8 mouse cellular contexts compared by ENCODE assay signal in genomic region chr10:69351842-69352211, GRCm38 (mm10). TPM values are rescaled to one million over a fixed set of nuclear protein-coding genes. Genes with fewer than 3 reads are reported as not detected.
A peak's percentile ranks its signal among the peaks of the same experiment; 100 is the strongest.
DNase-seq lines count a peak whose midpoint lies in the region; ATAC-seq and TF ChIP-seq lines count a peak whose summit lies in the region.

No protein-coding gene starts in this region.

- 0% methylated on average over 11 of the region's 11 CpGs for WGBS in heart, embryonic 14.5 days
- WGBS in forebrain, embryonic 14.5 days, result under 1% methylated on average over 11 of the region's 11 CpGs
- WGBS in liver, embryonic 16.5 days (ENCODE audit: insufficient replicate concordance), result 0% methylated on average over 11 of the region's 11 CpGs

- in situ Hi-C loops in ES-E14 (cut with MboI; ENCODE audit: low sequenced_read_pairs in 2 of 2, unreplicated experiment in 2 of 2), result no loop called here

- no peaks in the 10 kb centered on the region for H3K27me3 ChIP-seq in heart, embryonic 14.5 days (ENCODE audit: control insufficient read depth, insufficient read depth, low read length)
- no peaks in the 10 kb centered on the region for H3K27me3 ChIP-seq in forebrain, embryonic 14.5 days (replicated peaks; ENCODE audit: control insufficient read depth, insufficient read depth, low read length)
- no peaks in the 10 kb centered on the region for H3K27me3 ChIP-seq in liver, embryonic 16.5 days (ENCODE audit: control insufficient read depth, insufficient read depth, low read depth, low read length)

- no peaks in the 10 kb centered on the region for H3K9me3 ChIP-seq in heart, embryonic 14.5 days (ENCODE audit: control insufficient read depth, low read length)
- H3K9me3 ChIP-seq in ES-E14 (ENCODE audit: control insufficient read depth, insufficient read depth, low read depth, low read length), result no peaks in the 10 kb centered on the region
- no peaks in the 10 kb centered on the region for H3K9me3 ChIP-seq in forebrain, embryonic 14.5 days (replicated peaks; ENCODE audit: control insufficient read depth, low read length)
- H3K9me3 ChIP-seq in liver, embryonic 16.5 days (replicated peaks; ENCODE audit: control insufficient read depth, low read length), result no peaks in the 10 kb centered on the region

- H3K4me3 ChIP-seq in heart, embryonic 14.5 days (ENCODE audit: control insufficient read depth in 1 of 2, insufficient read depth in 1 of 2, low read depth in 1 of 2, low read length in 2 of 2), result peak overlapping the region; percentile 72 to 90
- H3K4me3 ChIP-seq in ES-E14 (ENCODE audit: insufficient read depth in 1 of 2, low read depth in 1 of 2, low read length in 2 of 2, poor library complexity in 1 of 2, severe bottlenecking in 1 of 2), result peak overlapping the region; percentile 65 to 98
- peak overlapping the region; percentile 61 for H3K4me3 ChIP-seq in forebrain, embryonic 14.5 days (ENCODE audit: low read depth, low read length)
- peak overlapping the region; percentile 75 for H3K4me3 ChIP-seq in liver, embryonic 16.5 days (ENCODE audit: low read depth, low read length)

- H3K4me1 ChIP-seq in heart, embryonic 14.5 days (ENCODE audit: control insufficient read depth in 2 of 2, insufficient read depth in 2 of 2, low read length in 2 of 2), result peaks cover 18 to 37% of the 10 kb centered on the region in 2 experiments
- H3K4me1 ChIP-seq in ES-E14 (ENCODE audit: control insufficient read depth in 2 of 2, insufficient read depth in 2 of 2, low read length in 2 of 2, poor library complexity in 1 of 2), result peaks cover 0 to 11% of the 10 kb centered on the region in 2 experiments; a peak in 2 of 4 replicates
- H3K4me1 ChIP-seq in forebrain, embryonic 14.5 days (ENCODE audit: control insufficient read depth, insufficient read depth, low read length), result peaks cover 16% of the 10 kb centered on the region
- H3K4me1 ChIP-seq in liver, embryonic 16.5 days (ENCODE audit: control insufficient read depth, low read depth, low read length), result peaks cover 29% of the 10 kb centered on the region

- no peak for DNase-seq in heart, postnatal 10 days
- DNase-seq in ES-E14 (ENCODE audit: low read depth, low spot score), result no peak
- DNase-seq in forebrain, embryonic 14.5 days (ENCODE audit: low spot score), result no peak
- DNase-seq in Muller cell, postnatal 12 days (ENCODE audit: inconsistent ontology term), result no peak
- DNase-seq in layer of hippocampus, adult 9-11 months, result no peak

- H3K9ac ChIP-seq in heart, embryonic 14.5 days (ENCODE audit: low read length), result peak overlapping the region; percentile 86
- H3K9ac ChIP-seq in ES-E14 (ENCODE audit: insufficient read depth, low read depth, low read length, poor library complexity, severe bottlenecking), result peak overlapping the region; percentile 99
- peak overlapping the region; percentile 80 for H3K9ac ChIP-seq in forebrain, embryonic 14.5 days (ENCODE audit: low read length)
- H3K9ac ChIP-seq in liver, embryonic 16.5 days (ENCODE audit: low read depth, low read length), result peak overlapping the region; percentile 88

- H3K36me3 ChIP-seq in heart, embryonic 14.5 days (ENCODE audit: control insufficient read depth, insufficient read depth, low read length), result peaks cover 38% of the 10 kb centered on the region
- peaks cover 39% of the 10 kb centered on the region for H3K36me3 ChIP-seq in ES-E14 (ENCODE audit: control insufficient read depth, insufficient read depth, low read length, poor library complexity, severe bottlenecking)
- H3K36me3 ChIP-seq in forebrain, embryonic 14.5 days (ENCODE audit: control insufficient read depth, insufficient read depth, low read length), result peaks cover 34% of the 10 kb centered on the region
- peaks cover 32% of the 10 kb centered on the region for H3K36me3 ChIP-seq in liver, embryonic 16.5 days (ENCODE audit: control insufficient read depth, insufficient read depth)

- peak overlapping the region; percentile 83 for H3K4me2 ChIP-seq in heart, embryonic 14.5 days (ENCODE audit: low read length)
- H3K4me2 ChIP-seq in forebrain, embryonic 14.5 days (ENCODE audit: low read length), result peak overlapping the region; percentile 81
- peak overlapping the region; percentile 74 for H3K4me2 ChIP-seq in liver, embryonic 16.5 days (ENCODE audit: low read depth, low read length)

- H3K27ac ChIP-seq in heart, embryonic 14.5 days (replicated peaks in 1 of 2; ENCODE audit: control insufficient read depth in 1 of 2, insufficient read depth in 1 of 2, low read depth in 2 of 2, low read length in 2 of 2), result peak overlapping the region; percentile 90 to 94
- no peak overlapping the region for H3K27ac ChIP-seq in ES-E14 (ENCODE audit: insufficient read depth, low read depth, low read length, poor library complexity, severe bottlenecking)
- H3K27ac ChIP-seq in forebrain, embryonic 14.5 days (ENCODE audit: low read depth, low read length), result peak overlapping the region; percentile 44; the same call in 1 of the 2 replicates
- peak overlapping the region; percentile 79 for H3K27ac ChIP-seq in liver, embryonic 16.5 days (ENCODE audit: low read length)

- intact Hi-C loops in heart, postnatal 10 days (cut with DNase I), result no loop called here

- no peak for ATAC-seq in heart, embryonic 14.5 days (ENCODE audit: insufficient number of reproducible peaks, insufficient read depth, low FRiP score, low read depth)
- ATAC-seq in forebrain, embryonic 14.5 days, result no peak
- ATAC-seq in liver, embryonic 16.5 days (ENCODE audit: low read depth), result no peak
- ATAC-seq in erythroid progenitor cell, adult 5-6 weeks (replicated peaks; ENCODE audit: low FRiP score, poor library complexity, severe bottlenecking), result no peak

TF ChIP-seq in ES-E14, 5 proteins besides CTCF, POLR2A, EP300 and RAD21:
- TF ChIP-seq ZNF384 (IDR thresholded peaks at IDR 0.05; ENCODE audit: low read depth, low read length) (no peak), MAFK (IDR thresholded peaks at IDR 0.05; ENCODE audit: insufficient read depth, low read depth, low read length) (no peak), CHD2 (IDR thresholded peaks at IDR 0.05; ENCODE audit: low read depth, low read length) (no peak)

RNA-seq across cellular contexts. Expression of gene Cdk1, which starts 0.9 kb away (rescaled TPM):
- polyA plus RNA-seq in heart, embryonic 14.5 days (2014; fragmentation: Nextera tagmentation; extraction: Ambion mirVana), result 338 and 355 TPM in 2 replicates
- total RNA-seq in heart, postnatal 10 days (2021), result 10 to 100 TPM; 40.3 to 40.8 TPM
- total RNA-seq in ES-E14 (2012; rRNA removed), result 191 and 351 TPM in 2 replicates
- 209 and 304 TPM in 2 replicates for polyA plus RNA-seq in forebrain, embryonic 14.5 days (2014; fragmentation: Nextera tagmentation; extraction: Ambion mirVana)
- 254 and 271 TPM in 2 replicates for polyA plus RNA-seq in liver, embryonic 16.5 days (2015; fragmentation: Nextera tagmentation; extraction: Ambion mirVana)
- total RNA-seq in erythroid progenitor cell, adult 5-6 weeks (2015; ENCODE audit: low replicate concordance), result 179 and 182 TPM in 2 replicates
- 568 and 653 TPM in 2 replicates for total RNA-seq in erythroid progenitor cell, adult 5-6 weeks (2017; ENCODE audit: low replicate concordance)

RNA-seq across cellular contexts. Expression of gene Ank3, which starts 46.7 kb away (rescaled TPM):
- polyA plus RNA-seq in heart, embryonic 14.5 days (2014; fragmentation: Nextera tagmentation; extraction: Ambion mirVana), result 43.2 and 43.5 TPM in 2 replicates
- 10 to 100 TPM; 58.0 to 76.6 TPM for total RNA-seq in heart, postnatal 10 days (2021)
- 6.5 and 14.0 TPM in 2 replicates for total RNA-seq in ES-E14 (2012; rRNA removed)
- 60.0 and 84.2 TPM in 2 replicates for polyA plus RNA-seq in forebrain, embryonic 14.5 days (2014; fragmentation: Nextera tagmentation; extraction: Ambion mirVana)
- polyA plus RNA-seq in liver, embryonic 16.5 days (2015; fragmentation: Nextera tagmentation; extraction: Ambion mirVana), result 12.1 and 14.0 TPM in 2 replicates
- total RNA-seq in erythroid progenitor cell, adult 5-6 weeks (2015; ENCODE audit: low replicate concordance), result 2.9 TPM in 1 of 2 replicates, not detected in the other
- total RNA-seq in erythroid progenitor cell, adult 5-6 weeks (2017; ENCODE audit: low replicate concordance), result not detected in 2 replicates
